Mouse (Mus musculus) embryonic facial prominence, embryonic 14.5 days (tissue): ENCODE data around the gene Igf2bp1. TPM values are rescaled to one million over a fixed set of nuclear protein-coding genes. Genes with fewer than 3 reads are reported as not detected.

Experiments
- ATAC-seq: fragments of 200-750 bp; cut with Nextera tagmentation; 2 replicates; pipeline ENCODE4 v1.8.0; 2017; ENCODE audit warnings: low read depth, moderate number of reproducible peaks, moderate TSS enrichment
- DNase-seq: peaks from one replicate; pipeline ENCODE4 v3.0.0-alpha.2; 2015; ENCODE audit warnings: low spot score
- H3K27ac ChIP-seq: fragments of 300-500 bp; sonication (generic); replicated peaks from 2 replicates; pipeline ENCODE4 v1.5.1; 2014; ENCODE audit warnings: low read depth, mild to moderate bottlenecking, low read length, moderate library complexity
- H3K27me3 ChIP-seq: fragments of 300-500 bp; sonication (generic); replicated peaks from 2 replicates; pipeline ENCODE4 v1.6.1; 2014; ENCODE audit warnings: low read length; ENCODE audit not compliant: control insufficient read depth, insufficient read depth
- H3K36me3 ChIP-seq: fragments of 300-500 bp; sonication (generic); 2 replicates; pipeline ENCODE4 v1.6.1; 2014; ENCODE audit warnings: low read length, mixed read lengths; ENCODE audit not compliant: control insufficient read depth, insufficient read depth
- H3K4me1 ChIP-seq: fragments of 300-500 bp; sonication (generic); 2 replicates; pipeline ENCODE4 v1.6.1; 2014; ENCODE audit warnings: antibody characterized with exemption, low read length; ENCODE audit not compliant: control insufficient read depth, insufficient read depth
- H3K4me2 ChIP-seq: fragments of 300-500 bp; sonication (generic); 2 replicates; pipeline ENCODE4 v1.6.1; 2014; ENCODE audit warnings: low read depth, mild to moderate bottlenecking, low read length, moderate library complexity, mixed read lengths
- H3K4me3 ChIP-seq: fragments of 300-500 bp; sonication (generic); 2 replicates; pipeline ENCODE4 v1.5.1; 2014; ENCODE audit warnings: low read depth, mild to moderate bottlenecking, low read length
- H3K9ac ChIP-seq: fragments of 300-500 bp; sonication (generic); 2 replicates; pipeline ENCODE4 v1.6.1; 2014; ENCODE audit warnings: low read depth, mild to moderate bottlenecking, low read length, moderate library complexity, mixed read lengths
- H3K9me3 ChIP-seq: fragments of 300-500 bp; sonication (generic); 2 replicates; pipeline ENCODE4 v1.6.1; 2016; ENCODE audit warnings: low read length; ENCODE audit not compliant: control insufficient read depth
- WGBS: fragments of 180-500 bp; shearing (Covaris S2); extraction: QIAGEN DNeasy Blood & Tissue Kit; methylation state at CpG from one replicate; pipeline ENCODE4 v1.1.7; 2014; 5-methylcytosine and 5-hydroxymethylcytosine counted together
- microRNA-seq: library from miRNA; unstranded; fragments of <30 nt; microRNA quantifications from one replicate; pipeline ENCODE4, GENCODE M21; 2016; ENCODE audit warnings: borderline number of aligned reads
- polyA plus RNA-seq: library from polyadenylated mRNA; unstranded; fragments of >200 nt; fragmentation: Nextera tagmentation; extraction: Ambion mirVana; gene quantifications from 2 replicates; pipeline ENCODE4 v1.2.1, GENCODE M21; 2014

The Igf2bp1 gene
- polyA plus RNA-seq, 1 experiment from 2014 or later, result 19.9 TPM

DNA sequence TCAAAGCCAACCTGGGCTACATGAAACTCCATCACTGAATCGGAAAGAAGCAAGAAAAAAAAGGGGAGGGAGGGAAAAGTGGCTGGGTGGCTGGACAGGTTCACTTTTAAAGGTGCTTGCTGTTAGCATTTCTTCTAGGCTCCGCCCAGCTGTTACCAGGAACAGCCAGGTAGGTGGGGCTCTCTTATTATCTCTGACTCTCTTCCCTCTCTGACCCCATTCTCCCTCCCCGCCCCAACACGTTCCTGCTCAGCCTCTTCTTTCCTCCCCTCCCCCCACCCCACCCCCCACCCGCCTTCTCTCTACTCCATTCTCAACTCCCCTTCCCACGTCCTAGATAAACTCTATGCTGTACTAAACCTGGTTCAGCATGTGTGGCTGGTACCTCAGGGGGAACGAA, 94.2 kb downstream of the Igf2bp1 start:
- H3K4me2 ChIP-seq, result no peak overlapping the region
- no peak overlapping the region for H3K27ac ChIP-seq
- DNase-seq (no peak), ATAC-seq (no peak)
- no peaks in the 10 kb centered on the region for H3K9me3 ChIP-seq
- H3K9ac ChIP-seq, result no peak overlapping the region
- WGBS, result 7% methylated on average over 6 of the region's 7 CpGs
- H3K4me1 ChIP-seq, result peaks cover 5% of the 10 kb centered on the region; the same call in 1 of the 2 replicates
- H3K4me3 ChIP-seq, result no peak overlapping the region
- H3K36me3 ChIP-seq, result no peaks in the 10 kb centered on the region
- H3K27me3 ChIP-seq, result peaks cover 58% of the 10 kb centered on the region

- Histone ChIP-seq H3K36me3 (no peaks in the 10 kb centered on the region), H3K27ac (no peak overlapping the region), H3K4me1 (no peaks in the 10 kb centered on the region), H3K4me3 (no peak overlapping the region), H3K4me2 (no peak overlapping the region), H3K9me3 (no peaks in the 10 kb centered on the region), H3K9ac (no peak overlapping the region), H3K27me3 (peaks cover 22% of the 10 kb centered on the region)
- ATAC-seq, result no peak
- DNase-seq, result no peak
- 86% methylated on average over 5 of the region's 5 CpGs for WGBS
Observed at GRCm38 (mm10) chr11:95907805-95908524, 97.8 kb downstream of the Igf2bp1 start.

Small RNAs within 50 kb of the gene (microRNA-seq; reads per million reads assigned to microRNA genes)
- gene Mir3063, result not detected

Other genes with a start within 250 kb of the Igf2bp1 start
- 7.5 and 14.9 TPM in 2 replicates for gene Phospho1, start 181.4 kb downstream of the Igf2bp1 start, polyA plus RNA-seq
- 15.0 and 16.2 TPM in 2 replicates for gene Gngt2, start 168.7 kb downstream of the Igf2bp1 start, polyA plus RNA-seq
- 3.9 and 5.1 TPM in 2 replicates for gene Abi3, start 163.5 kb downstream of the Igf2bp1 start, polyA plus RNA-seq
- not detected in 2 replicates for gene B4galnt2, start 91.0 kb downstream of the Igf2bp1 start, polyA plus RNA-seq
- not detected in 2 replicates for gene Gip, start 18.6 kb upstream of the Igf2bp1 start, polyA plus RNA-seq
- 33.4 and 36.6 TPM in 2 replicates for gene Snf8, start 28.9 kb upstream of the Igf2bp1 start, polyA plus RNA-seq
- gene Ube2z, start 59.4 kb upstream of the Igf2bp1 start, polyA plus RNA-seq, result 39.5 and 40.6 TPM in 2 replicates
- gene Atp5g1, start 69.7 kb upstream of the Igf2bp1 start, polyA plus RNA-seq, result 764 and 777 TPM in 2 replicates
- 0.47 TPM in 1 of 2 replicates, not detected in the other for gene Calcoco2, start 106.0 kb upstream of the Igf2bp1 start, polyA plus RNA-seq
- gene Ttll6, start 127.8 kb upstream of the Igf2bp1 start, polyA plus RNA-seq, result 0.30 and 0.96 TPM in 2 replicates
- gene Hoxb13, start 188.4 kb upstream of the Igf2bp1 start, polyA plus RNA-seq, result not detected in 2 replicates